Mouse (Mus musculus) yolk sac, embryonic 10.5 days (tissue): ENCODE data around the gene Igll1.
"Not testable (repeated sequence)": the region's sequence is repeated elsewhere in the genome, so short reads cannot be mapped to it uniquely, and the experiment has no call there.

Experiments used
- DNase-seq: peaks from one replicate; pipeline ENCODE4 v3.0.0-alpha.2; 2017; ENCODE audit warnings: low spot score

The Igll1 gene

DNA sequence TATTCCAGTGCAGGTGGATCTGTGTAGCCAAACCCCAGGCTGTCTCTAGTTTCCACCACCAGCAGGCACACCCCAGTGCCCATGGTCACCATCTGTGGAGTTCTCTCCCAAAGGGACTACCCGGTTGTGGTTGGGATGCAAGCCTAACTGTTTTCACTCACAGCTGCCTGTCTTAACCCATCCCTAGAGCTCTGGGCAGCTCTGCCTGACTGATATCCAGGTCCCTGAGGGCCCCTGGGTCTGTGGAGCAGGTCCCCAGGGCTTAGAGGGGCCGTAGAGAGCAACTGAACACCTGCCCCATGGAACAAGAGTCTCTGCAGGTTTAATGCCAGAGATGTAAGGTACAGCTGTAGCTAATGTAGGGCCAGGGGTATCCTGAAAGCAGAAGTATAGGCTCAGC is at the start of gene Igll1:
TSS of gene Igll1 (minus strand) at position 8 of the 400 bp plus-strand sequence.
- DNase-seq = no peak

DNA sequence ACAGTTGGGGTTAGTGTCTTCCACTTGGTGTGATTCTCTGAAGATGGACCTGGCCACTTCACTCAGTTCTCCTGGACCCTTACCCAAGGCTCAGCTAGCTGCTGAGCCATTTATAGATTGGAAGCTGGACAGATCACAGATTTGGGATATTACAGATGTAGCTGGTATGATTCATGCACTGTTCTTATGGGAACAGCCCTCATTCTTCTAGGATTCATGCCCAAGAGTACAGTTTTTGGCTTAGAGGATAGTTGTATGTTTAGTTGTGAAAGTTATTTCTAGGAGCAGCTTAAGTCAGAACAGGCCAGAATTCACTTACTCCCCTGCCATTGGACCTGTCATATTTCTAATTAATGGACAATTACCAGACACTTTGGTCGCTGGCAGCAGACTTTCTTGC is 49.7 kb upstream of the Igll1 start:
- no peak for DNase-seq

DNA sequence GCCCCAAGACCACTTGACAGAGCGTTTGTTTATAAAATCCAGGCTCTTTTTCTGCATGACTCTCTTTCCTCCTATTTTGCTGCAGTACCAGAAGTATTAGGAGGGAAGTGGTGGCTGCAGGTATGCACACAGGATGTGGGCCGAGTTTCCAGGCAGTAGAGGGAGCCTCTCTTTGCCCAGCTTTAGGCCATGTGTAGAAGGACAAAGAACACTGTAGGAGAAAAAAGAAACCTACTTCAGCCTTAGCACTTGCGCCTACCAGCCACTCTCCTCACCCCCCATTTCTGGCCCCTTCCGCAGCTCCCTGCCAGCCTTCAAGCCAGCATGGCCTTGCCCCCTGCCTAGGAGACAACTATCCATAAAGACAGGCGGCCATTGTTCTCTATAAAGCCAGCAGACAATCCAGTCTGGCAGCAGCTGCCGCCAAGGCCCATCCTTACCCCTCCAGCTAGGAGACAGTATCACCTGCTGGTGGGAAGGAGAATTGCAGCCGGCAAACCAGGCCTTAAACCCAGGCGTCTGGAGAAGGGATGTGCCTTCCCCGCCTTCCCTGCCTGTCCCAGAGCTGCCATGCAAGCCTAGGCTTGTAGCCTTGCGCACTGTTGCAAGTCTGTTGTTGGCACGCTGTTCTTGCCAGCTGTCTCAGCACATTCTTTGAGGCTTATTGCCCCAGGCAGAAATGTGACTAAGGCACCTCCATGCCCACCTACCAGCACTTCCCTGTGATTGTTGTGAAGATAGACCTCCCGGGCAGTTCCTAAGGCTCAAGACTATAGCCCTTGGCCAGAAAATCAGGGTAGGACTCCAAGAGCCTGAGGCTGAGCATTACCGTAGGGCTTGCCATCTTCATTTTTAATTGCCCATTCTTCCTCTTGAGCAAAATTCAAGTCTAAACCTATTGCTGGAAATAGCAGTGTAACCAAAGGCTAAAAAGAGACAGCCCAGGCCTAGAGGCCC is 48.1 kb upstream of the Igll1 start:
- peak; percentile 47 for DNase-seq

DNA sequence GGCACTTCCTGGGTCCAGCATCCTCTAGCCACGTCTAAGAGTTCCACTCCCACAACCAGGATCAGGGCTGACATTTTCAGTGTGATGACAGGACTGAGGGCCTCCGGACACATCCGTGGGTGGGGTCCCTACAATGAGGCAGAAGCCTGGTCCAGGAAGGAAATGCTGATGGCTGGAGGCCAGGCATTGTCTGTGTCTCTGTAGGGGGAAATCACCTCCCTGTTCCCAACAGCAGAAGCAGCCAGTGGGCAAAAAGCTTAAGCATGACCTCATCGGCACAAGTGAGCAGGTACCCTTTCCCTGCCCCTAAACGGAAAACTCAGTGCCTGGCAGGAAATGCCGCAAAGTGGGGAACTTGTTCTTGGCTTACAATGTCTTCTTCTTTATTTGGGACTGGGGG is 44.0 kb upstream of the Igll1 start:
- DNase-seq = peak; percentile 23

- DNase-seq = no peak
Observed at GRCm38 (mm10) chr16:16903188-16903587, 39.4 kb upstream of the Igll1 start.

DNA sequence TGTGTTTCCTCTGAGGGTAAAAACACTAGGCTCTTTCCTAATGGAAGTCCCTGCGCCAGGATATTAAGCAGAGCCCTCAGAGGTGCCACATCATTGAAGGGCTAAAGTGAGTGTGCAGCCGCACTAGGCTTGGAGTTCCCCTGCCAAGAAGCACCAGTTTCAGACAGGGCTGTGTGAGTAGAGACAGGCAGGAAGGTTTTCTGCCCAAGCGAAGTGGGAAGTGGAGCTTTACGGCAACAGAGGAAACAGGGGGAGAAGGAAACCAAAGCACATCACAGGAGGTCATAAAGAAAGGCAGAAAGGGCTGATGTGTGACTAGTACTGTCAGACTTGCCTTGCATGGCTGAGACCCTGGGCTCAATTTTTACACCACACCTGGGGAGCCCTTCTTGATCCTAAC is 38.5 kb upstream of the Igll1 start:
- no peak for DNase-seq

- DNase-seq = peak; percentile 13
Observed at GRCm38 (mm10) chr16:16897056-16897584, 33.3 kb upstream of the Igll1 start.

- DNase-seq = peak; percentile 91
Observed at GRCm38 (mm10) chr16:16896382-16897055, 32.7 kb upstream of the Igll1 start, which contains the start of gene Ppm1f. Gene Ppm1f, plus strand, starts transcription at chr16:16896469.

DNA sequence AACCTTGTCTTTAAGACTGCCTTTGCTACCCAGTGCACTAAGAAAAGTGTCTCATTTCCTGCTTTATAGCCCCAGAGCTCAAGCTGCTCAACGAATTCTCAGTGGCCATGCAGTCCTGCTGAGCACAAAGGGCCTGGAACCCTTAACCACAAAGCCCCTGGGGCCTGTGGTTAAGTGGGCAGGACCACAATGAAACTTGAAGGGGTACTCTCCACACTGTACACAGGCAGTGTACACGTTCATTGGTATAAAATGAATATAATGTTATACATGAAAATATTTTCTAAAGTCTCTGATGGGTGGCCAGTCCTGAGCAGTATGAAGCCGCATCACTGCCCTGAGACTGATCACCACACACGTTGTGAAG is 32.2 kb upstream of the Igll1 start:
- no peak for DNase-seq

- no peak for DNase-seq
Observed at GRCm38 (mm10) chr16:16892366-16892765, 28.6 kb upstream of the Igll1 start.

DNA sequence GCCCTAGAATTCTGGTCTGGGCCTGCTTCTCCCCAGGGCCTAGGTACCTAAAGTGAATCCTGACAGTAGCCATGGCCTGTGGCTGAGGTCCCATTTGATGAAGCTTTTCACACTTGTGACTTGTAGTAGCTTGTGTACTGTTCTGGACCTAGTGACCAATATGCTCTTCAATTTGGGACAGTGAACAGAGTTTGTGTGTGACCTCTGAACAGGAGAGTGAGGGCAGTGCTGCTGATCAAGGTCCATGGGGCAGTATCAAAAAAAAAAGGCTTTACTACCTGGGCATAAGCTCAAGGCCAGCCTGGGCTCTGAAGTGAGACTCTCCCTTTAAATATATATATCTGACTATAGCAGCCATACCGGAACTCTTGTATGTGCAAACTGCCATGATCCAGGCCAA is 24.6 kb upstream of the Igll1 start:
- no peak for DNase-seq

DNA sequence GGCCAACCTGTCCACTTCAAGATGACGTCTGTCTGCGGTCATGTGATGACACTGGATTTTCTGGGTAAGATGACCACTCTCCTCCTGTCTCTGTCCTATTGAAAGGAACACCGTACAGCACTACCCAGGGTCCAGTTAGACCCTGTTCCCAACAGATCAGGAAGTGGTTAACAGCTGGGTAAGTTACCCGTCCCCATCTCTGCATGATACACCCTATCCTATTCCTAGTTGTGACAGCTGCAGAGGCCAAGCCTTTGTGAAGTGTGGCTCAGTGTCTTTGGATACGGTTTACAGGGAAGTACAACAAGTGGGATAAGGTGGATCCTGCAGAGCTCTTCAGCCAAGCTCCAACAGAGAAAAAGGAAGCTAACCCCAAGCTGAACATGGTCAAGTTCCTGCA is 15.2 kb upstream of the Igll1 start:
- no peak for DNase-seq

- DNase-seq = peak; percentile 95
Observed at GRCm38 (mm10) chr16:16870617-16871331, 7.0 kb upstream of the Igll1 start, which contains the start of the genes Top3b and Vpreb1. Gene Top3b, plus strand, starts transcription at chr16:16870736. Gene Vpreb1, minus strand, starts transcription at chr16:16870843.

DNA sequence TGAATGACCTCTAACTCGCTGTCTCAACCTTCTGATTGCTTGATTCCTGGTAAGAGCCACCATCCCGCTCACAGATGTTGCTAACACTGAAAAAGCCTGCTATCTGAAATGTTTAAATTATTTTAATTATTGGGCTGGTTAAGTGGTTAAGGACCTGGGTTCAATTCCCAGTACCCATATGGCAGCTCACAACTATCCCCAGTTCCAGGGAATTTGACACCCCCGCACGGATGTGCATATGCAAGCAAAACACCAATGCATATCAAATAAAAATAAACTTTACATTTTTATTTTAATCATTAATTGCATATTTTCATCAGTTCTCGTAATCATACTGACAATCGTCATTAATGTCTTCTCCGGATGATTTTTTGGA is 6.4 kb upstream of the Igll1 start:
- DNase-seq = no peak

DNA sequence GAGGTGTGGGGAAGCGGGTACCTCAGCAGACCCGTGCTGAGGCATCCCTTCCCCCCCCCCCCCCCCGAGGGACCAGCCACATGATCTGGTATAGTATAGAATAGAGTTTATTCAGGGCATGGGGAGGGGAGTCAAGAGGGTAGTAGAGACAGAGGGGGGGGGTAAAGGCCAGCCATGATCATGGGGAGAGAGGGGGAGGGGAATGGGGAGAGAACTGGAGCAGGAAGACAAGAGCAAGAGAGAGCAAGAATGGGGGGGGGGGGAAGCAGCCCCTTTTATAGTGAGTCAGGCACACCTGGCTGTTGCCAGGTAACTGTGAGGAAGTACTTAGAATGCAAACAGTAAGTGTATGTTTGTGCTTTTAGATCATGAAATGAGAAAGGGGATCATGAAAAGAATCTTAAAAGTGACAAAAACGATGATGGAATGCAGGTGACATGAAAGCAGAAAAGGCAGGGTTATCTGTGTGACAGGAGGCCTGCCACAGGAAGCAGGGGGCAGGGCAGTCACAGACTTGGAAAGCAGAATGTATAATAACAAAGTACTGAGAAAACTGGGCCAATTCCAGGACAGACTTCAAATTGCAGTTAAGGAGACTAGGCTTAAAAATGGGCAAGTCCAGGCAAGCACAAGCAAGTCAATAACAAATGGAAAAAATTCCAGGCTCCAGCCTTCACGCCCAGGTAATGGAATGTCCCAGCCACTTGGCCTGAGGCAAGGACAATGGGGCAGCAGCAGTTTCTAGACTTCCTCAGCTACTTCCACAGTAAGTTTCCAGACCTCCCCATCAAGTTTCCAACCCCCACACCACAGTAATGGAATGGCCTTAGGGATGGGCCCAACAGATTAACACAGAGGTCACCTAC is 2.1 kb upstream of the Igll1 start:
- DNase-seq = no peak

DNA sequence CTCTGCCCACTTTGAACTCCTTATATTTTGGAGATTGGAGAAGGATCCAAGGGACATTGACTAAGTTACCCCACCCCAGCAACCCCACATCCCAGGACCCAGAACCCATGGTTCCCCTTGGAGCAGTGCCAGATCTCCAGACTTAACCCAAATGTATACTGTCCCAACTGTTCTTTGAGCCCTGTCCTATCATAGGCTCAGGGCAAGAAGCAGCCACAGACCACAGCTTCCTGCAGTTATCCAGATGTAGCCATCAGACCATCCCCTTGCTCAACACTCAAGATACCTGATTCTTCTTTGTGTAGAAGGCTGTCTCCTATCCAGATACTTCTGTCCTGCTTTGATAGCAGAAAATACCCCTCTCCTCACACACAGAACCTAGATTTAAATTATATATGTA is 1.4 kb upstream of the Igll1 start:
- DNase-seq = no peak

- DNase-seq = no peak
Observed at GRCm38 (mm10) chr16:16862288-16862687, 1.5 kb downstream of the Igll1 start.

DNA sequence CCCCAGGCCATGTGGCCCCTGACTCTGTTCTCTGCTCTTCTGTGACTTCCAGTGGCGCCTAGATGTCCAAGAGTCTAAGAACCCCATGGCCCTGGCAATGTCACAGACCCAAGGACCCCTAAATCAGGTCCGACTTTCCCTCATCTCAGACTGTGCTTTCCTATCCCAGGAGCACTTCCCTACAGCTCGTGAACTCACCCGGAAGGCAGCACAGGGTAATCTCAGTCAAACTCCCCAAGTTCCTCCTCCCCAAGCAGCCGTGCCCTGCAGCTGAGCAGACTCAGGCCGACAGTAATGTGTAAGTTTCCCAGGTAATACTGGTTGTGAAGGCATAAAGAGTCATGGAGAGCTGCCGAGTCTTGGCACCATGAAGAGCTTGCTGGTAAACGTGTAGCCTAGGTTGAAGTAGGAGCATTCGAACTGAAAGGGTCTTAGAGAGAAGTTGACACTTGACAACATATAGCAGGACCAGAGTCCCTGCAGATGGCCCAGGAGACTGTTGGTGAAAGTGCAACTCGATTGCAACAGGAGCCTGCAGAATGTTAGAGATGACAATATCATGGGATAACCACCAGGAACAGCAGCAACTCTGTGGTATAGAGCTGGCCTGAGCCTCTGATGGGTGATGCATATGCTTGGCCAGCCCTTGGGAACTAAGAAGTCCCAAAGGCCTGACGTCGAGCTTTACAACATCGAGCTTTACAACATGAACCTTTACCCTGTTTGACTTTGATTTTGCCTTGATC is 6.9 kb downstream of the Igll1 start:
- no peak for DNase-seq

- not testable (repeated sequence) for DNase-seq
Observed at GRCm38 (mm10) chr16:16856054-16856453, 7.7 kb downstream of the Igll1 start.

DNA sequence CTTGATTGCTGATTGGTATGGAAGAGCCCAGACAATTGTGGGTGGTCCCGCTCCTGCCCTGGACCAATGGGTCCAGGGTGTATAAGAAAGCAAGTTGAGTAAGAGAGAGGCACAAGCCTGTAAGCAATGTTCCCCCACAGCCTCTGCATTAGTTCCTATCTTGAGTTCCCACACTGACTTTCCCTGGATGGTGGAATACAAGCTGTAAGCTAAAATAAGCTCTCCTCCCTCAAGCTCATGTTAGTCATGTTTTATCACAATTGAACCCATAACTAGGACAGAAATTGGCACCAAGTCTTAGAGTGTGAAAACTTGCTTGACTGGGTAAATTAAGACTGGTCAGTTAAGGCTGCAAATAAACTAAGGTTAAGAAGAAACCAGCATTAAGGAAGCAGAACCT is 8.2 kb downstream of the Igll1 start:
- no peak for DNase-seq

- no peak for DNase-seq
Observed at GRCm38 (mm10) chr16:16854836-16855235, 8.9 kb downstream of the Igll1 start.
